Mouse (Mus musculus): ENCODE data around the gene Rexo1.

DNA sequence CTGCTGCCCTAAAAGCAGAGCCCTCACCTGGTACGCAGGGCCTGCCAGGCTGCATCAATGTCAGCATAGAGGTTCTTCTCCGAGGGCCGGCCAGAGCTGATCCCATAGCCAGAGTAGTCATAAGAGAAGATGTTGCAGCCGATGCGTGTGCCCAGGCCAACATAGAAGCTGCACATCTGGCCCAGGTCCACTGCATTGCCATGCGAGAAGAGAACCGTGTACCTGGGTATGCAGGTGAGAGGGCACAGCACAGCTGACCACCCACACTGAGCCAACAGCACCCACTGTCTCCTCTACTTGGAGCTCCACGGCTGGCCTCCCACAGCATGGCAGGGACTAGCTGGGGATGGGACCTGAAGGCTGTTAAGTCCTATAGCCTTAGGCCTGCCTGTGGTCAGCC is 24.2 kb upstream of the Rexo1 start:
- TF ChIP-seq CTCF (IDR thresholded peaks at IDR 0.05; ENCODE audit: low read depth) (no peak), EP300 (IDR thresholded peaks at IDR 0.05; ENCODE audit: low read depth) (no peak)
